Mouse (Mus musculus) lung, postnatal 0 days (tissue): Measurements from ENCODE around the gene Nup107.

Experiments
- CTCF ChIP-seq: IDR thresholded peaks from 2 replicates; pipeline ENCODE4 v1.5.1; 2016; ENCODE audit warnings: antibody characterized with exemption, mild to moderate bottlenecking
- EP300 ChIP-seq: IDR thresholded peaks from 2 replicates; pipeline ENCODE4 v1.6.1; 2016; ENCODE audit warnings: antibody characterized with exemption, mild to moderate bottlenecking, control low read depth

GRCm38 (mm10) chr10:117824139-117824538, 31.6 kb upstream of the Nup107 start:
- peak; percentile 65 for TF ChIP-seq CTCF
- TF ChIP-seq EP300, result peak; percentile 43; the same call in 1 of the 2 replicates
